Mouse (Mus musculus): ENCODE results near the gene Rdh16f1. TPM values are rescaled to one million over a fixed set of nuclear protein-coding genes. Genes with fewer than 3 reads are reported as not detected.
"Not testable (repeated sequence)": the region's sequence is repeated elsewhere in the genome, so short reads cannot be mapped to it uniquely, and the experiment has no call there.

The Rdh16f1 gene
- polyA plus RNA-seq, 1 experiment from 2014 or later, result not detected

- no peak for DNase-seq (ENCODE audit: extremely low spot score, low spot score)
- Histone ChIP-seq H3K27me3 (ENCODE audit: poor library complexity, severe bottlenecking) (no peaks in the 10 kb centered on the region; the same call in 1 of the 2 replicates), H3K9me3 (no peaks in the 10 kb centered on the region), H3K27ac (no peak overlapping the region), H3K36me3 (replicated peaks) (0 out of 2 replicates have a peak, but pooled peaks cover 5% of the 10 kb centered on the region), H3K4me1 (peaks cover 14% of the 10 kb centered on the region), H3K4me3 (no peak overlapping the region)
- 87% methylated on average over 6 of the region's 6 CpGs for WGBS
These were observed 4.9 kb upstream of the Rdh16f1 start for GRCm38 (mm10) chr10:127754566-127755166.

GRCm38 (mm10) chr10:127755246-127755645 is 4.3 kb upstream of the Rdh16f1 start:
- no peak for DNase-seq (ENCODE audit: extremely low spot score, low spot score)
- no peak overlapping the region for H3K27ac ChIP-seq
- no peak overlapping the region for H3K4me3 ChIP-seq
- H3K9me3 ChIP-seq, result no peaks in the 10 kb centered on the region
- H3K27me3 ChIP-seq (ENCODE audit: poor library complexity, severe bottlenecking), result no peaks in the 10 kb centered on the region
- peaks cover 8% of the 10 kb centered on the region; the same call in 1 of the 2 replicates for H3K4me1 ChIP-seq
- 92% methylated on average over 3 of the region's 3 CpGs for WGBS
- 0 out of 2 replicates have a peak, but pooled peaks cover 4% of the 10 kb centered on the region for H3K36me3 ChIP-seq (replicated peaks)

GRCm38 (mm10) chr10:127755770-127756468 is 3.7 kb upstream of the Rdh16f1 start:
- Histone ChIP-seq H3K27me3 (ENCODE audit: poor library complexity, severe bottlenecking) (no peaks in the 10 kb centered on the region), H3K9me3 (no peaks in the 10 kb centered on the region), H3K4me1 (0 out of 2 replicates have a peak, but pooled peaks cover 6% of the 10 kb centered on the region), H3K27ac (no peak overlapping the region), H3K36me3 (replicated peaks) (no peaks in the 10 kb centered on the region), H3K4me3 (peak overlapping the region; percentile 19; the same call in 1 of the 2 replicates)
- 56% methylated on average over 18 of the region's 18 CpGs for WGBS
- no peak for DNase-seq (ENCODE audit: extremely low spot score, low spot score)

- not testable (repeated sequence) for H3K4me1 ChIP-seq
These were observed 3.3 kb downstream of the Rdh16f1 start for GRCm38 (mm10) chr10:127762926-127763325.

GRCm38 (mm10) chr10:127763914-127764680 is 4.5 kb downstream of the Rdh16f1 start:
- WGBS, result 73% methylated on average over 12 of the region's 12 CpGs
- H3K36me3 ChIP-seq (replicated peaks), result no peaks in the 10 kb centered on the region

More at GRCm38 (mm10) chr10:127762926-127763325, 3.3 kb downstream of the Rdh16f1 start:
- not testable (repeated sequence) for H3K27me3 ChIP-seq (ENCODE audit: poor library complexity, severe bottlenecking); DNase-seq (ENCODE audit: extremely low spot score, low spot score); H3K9me3 ChIP-seq; H3K36me3 ChIP-seq (replicated peaks); H3K27ac ChIP-seq; H3K4me3 ChIP-seq
- WGBS, result 90% methylated on average over 10 of the region's 10 CpGs

GRCm38 (mm10) chr10:127766564-127766963 is 7.0 kb downstream of the Rdh16f1 start:
- no peak for DNase-seq (ENCODE audit: extremely low spot score, low spot score)
- no peak overlapping the region for H3K4me3 ChIP-seq
- no peaks in the 10 kb centered on the region for H3K27me3 ChIP-seq (ENCODE audit: poor library complexity, severe bottlenecking)
- no peak overlapping the region for H3K27ac ChIP-seq
- H3K4me1 ChIP-seq, result no peaks in the 10 kb centered on the region
- WGBS, result 96% methylated on average over 1 of the region's 1 CpGs
- no peaks in the 10 kb centered on the region for H3K9me3 ChIP-seq
- H3K36me3 ChIP-seq (replicated peaks), result no peaks in the 10 kb centered on the region

More at GRCm38 (mm10) chr10:127763914-127764680, 4.5 kb downstream of the Rdh16f1 start:
- Histone ChIP-seq H3K9me3 (no peaks in the 10 kb centered on the region), H3K27ac (no peak overlapping the region), H3K4me1 (no peaks in the 10 kb centered on the region), H3K27me3 (ENCODE audit: poor library complexity, severe bottlenecking) (no peaks in the 10 kb centered on the region), H3K4me3 (no peak overlapping the region)
- no peak for DNase-seq (ENCODE audit: extremely low spot score, low spot score)

- DNase-seq (ENCODE audit: extremely low spot score, low spot score), result no peak
- H3K27ac ChIP-seq, result no peak within 1 kb of the TSS
- H3K4me1 ChIP-seq, result no peaks in the 10 kb centered on the region
- H3K27me3 ChIP-seq (ENCODE audit: poor library complexity, severe bottlenecking), result no peaks in the 10 kb centered on the region
- WGBS, result 89% methylated on average over 2 of the region's 2 CpGs
- H3K4me3 ChIP-seq, result no peak within 1 kb of the TSS
- H3K36me3 ChIP-seq (replicated peaks), result no peaks in the 10 kb centered on the region
- H3K9me3 ChIP-seq, result no peaks in the 10 kb centered on the region
These were observed 16.4 kb downstream of the Rdh16f1 start, which contains the start of gene Rdh9 for GRCm38 (mm10) chr10:127776011-127776410. Gene Rdh9 (plus strand): TSS chr10:127776386.

- H3K27me3 ChIP-seq (ENCODE audit: poor library complexity, severe bottlenecking); H3K4me3 ChIP-seq; H3K9me3 ChIP-seq; DNase-seq (ENCODE audit: extremely low spot score, low spot score); H3K4me1 ChIP-seq; H3K36me3 ChIP-seq (replicated peaks); H3K27ac ChIP-seq: not testable (repeated sequence)
- 98% methylated on average over 17 of the region's 17 CpGs for WGBS
These were observed 22.7 kb downstream of the Rdh16f1 start for GRCm38 (mm10) chr10:127782321-127782720.

GRCm38 (mm10) chr10:127785411-127785810 is 25.8 kb downstream of the Rdh16f1 start:
- H3K4me3 ChIP-seq; H3K9me3 ChIP-seq; H3K27me3 ChIP-seq (ENCODE audit: poor library complexity, severe bottlenecking); H3K4me1 ChIP-seq; H3K27ac ChIP-seq; H3K36me3 ChIP-seq (replicated peaks); DNase-seq (ENCODE audit: extremely low spot score, low spot score): not testable (repeated sequence)
- 89% methylated on average over 1 of the region's 1 CpGs for WGBS

- WGBS, result 91% methylated on average over 1 of the region's 1 CpGs
- DNase-seq (ENCODE audit: extremely low spot score, low spot score), result no peak
- H3K4me1 ChIP-seq, result no peaks in the 10 kb centered on the region
- no peaks in the 10 kb centered on the region for H3K27me3 ChIP-seq (ENCODE audit: poor library complexity, severe bottlenecking)
- H3K9me3 ChIP-seq, result no peaks in the 10 kb centered on the region
- H3K4me3 ChIP-seq, result no peak overlapping the region
- no peaks in the 10 kb centered on the region for H3K36me3 ChIP-seq (replicated peaks)
- H3K27ac ChIP-seq, result no peak overlapping the region
These were observed 39.7 kb downstream of the Rdh16f1 start for GRCm38 (mm10) chr10:127799295-127799694.

GRCm38 (mm10) chr10:127800891-127801290 is 41.3 kb downstream of the Rdh16f1 start, which contains the start of gene Rdh16:
Gene Rdh16 (plus strand): TSS chr10:127801152.
- H3K27me3 ChIP-seq (ENCODE audit: poor library complexity, severe bottlenecking), result no peaks in the 10 kb centered on the region
- no peak within 1 kb of the TSS for H3K27ac ChIP-seq
- no peak for DNase-seq (ENCODE audit: extremely low spot score, low spot score)
- H3K4me3 ChIP-seq, result no peak within 1 kb of the TSS
- 92% methylated on average over 6 of the region's 6 CpGs for WGBS
- H3K36me3 ChIP-seq (replicated peaks), result no peaks in the 10 kb centered on the region
- H3K9me3 ChIP-seq, result no peaks in the 10 kb centered on the region
- H3K4me1 ChIP-seq, result no peaks in the 10 kb centered on the region

- H3K4me1 ChIP-seq, result no peaks in the 10 kb centered on the region
- no peaks in the 10 kb centered on the region for H3K27me3 ChIP-seq (ENCODE audit: poor library complexity, severe bottlenecking)
- WGBS, result 77% methylated on average over 2 of the region's 2 CpGs
- H3K4me3 ChIP-seq, result no peak overlapping the region
- no peaks in the 10 kb centered on the region for H3K36me3 ChIP-seq (replicated peaks)
- no peaks in the 10 kb centered on the region for H3K9me3 ChIP-seq
- H3K27ac ChIP-seq, result no peak overlapping the region
- no peak for DNase-seq (ENCODE audit: extremely low spot score, low spot score)
These were observed 42.0 kb downstream of the Rdh16f1 start for GRCm38 (mm10) chr10:127801612-127802011.

Measured in forebrain, embryonic 10.5 days (tissue).